In the genomic region with DNA sequence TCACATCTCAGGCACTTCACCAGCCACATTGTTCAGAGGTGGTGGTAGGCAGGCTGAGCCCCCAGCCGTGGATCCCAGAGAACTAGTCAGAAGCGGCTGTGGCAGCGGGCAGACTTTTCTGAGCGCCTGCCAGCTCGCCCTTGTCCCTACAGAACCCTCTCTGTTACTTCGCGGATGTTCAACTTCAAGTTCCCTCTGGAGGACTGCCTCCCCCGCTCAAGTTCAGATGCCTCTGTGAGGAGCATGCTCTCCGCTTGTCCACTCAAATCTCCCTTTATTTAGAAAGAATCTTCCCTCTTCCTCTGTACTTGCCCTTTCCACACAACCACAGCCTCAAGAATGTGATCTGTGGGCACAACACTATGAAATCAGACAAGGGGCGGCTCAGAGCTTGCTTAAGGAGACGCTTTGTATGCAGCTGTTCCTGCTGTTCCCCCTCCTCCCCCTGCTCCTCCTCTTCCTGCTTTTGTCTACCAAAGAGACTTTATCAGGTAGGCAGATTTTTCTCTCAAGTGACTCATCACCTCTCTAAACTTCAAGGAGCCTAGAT, we compare ENCODE assay signal across 8 mouse cellular contexts. TPM values are rescaled to one million over a fixed set of nuclear protein-coding genes. Genes with fewer than 3 reads are reported as not detected.
A peak's percentile ranks its signal among the peaks of the same experiment; 100 is the strongest.
DNase-seq lines count a peak whose midpoint lies in the region; ATAC-seq and TF ChIP-seq lines count a peak whose summit lies in the region.

No protein-coding gene starts in this region.

- peak overlapping the region; percentile 15; the same call in 1 of the 2 replicates for H3K4me2 ChIP-seq in forebrain, postnatal 0 days (ENCODE audit: low read depth)
- H3K4me2 ChIP-seq in hindbrain, embryonic 12.5 days (replicated peaks), result 0 out of 2 replicates have a peak overlapping the region, but pooled peaks have one; percentile 11
- H3K4me2 ChIP-seq in neural tube, embryonic 14.5 days (ENCODE audit: low read depth, low read length), result no peak overlapping the region; the same call in 1 of the 2 replicates

- no peaks in the 10 kb centered on the region for H3K36me3 ChIP-seq in forebrain, postnatal 0 days (ENCODE audit: insufficient read depth)
- H3K36me3 ChIP-seq in hindbrain, embryonic 12.5 days, result no peaks in the 10 kb centered on the region
- H3K36me3 ChIP-seq in liver, adult 2 months (ENCODE audit: control insufficient read depth, insufficient read depth, low read length), result no peaks in the 10 kb centered on the region
- H3K36me3 ChIP-seq in neural tube, embryonic 14.5 days (ENCODE audit: control insufficient read depth, insufficient read depth, low read length), result no peaks in the 10 kb centered on the region

- H3K9me3 ChIP-seq in forebrain, postnatal 0 days (ENCODE audit: low read length), result no peaks in the 10 kb centered on the region
- no peaks in the 10 kb centered on the region for H3K9me3 ChIP-seq in hindbrain, embryonic 12.5 days (replicated peaks)
- no peaks in the 10 kb centered on the region for H3K9me3 ChIP-seq in neural tube, embryonic 14.5 days (ENCODE audit: control insufficient read depth, low read length)

- H3K4me1 ChIP-seq in forebrain, postnatal 0 days (ENCODE audit: insufficient read depth), result no peaks in the 10 kb centered on the region
- peaks cover 7% of the 10 kb centered on the region; the same call in 1 of the 2 replicates for H3K4me1 ChIP-seq in hindbrain, embryonic 12.5 days
- H3K4me1 ChIP-seq in liver, adult 2 months (ENCODE audit: control insufficient read depth, insufficient read depth, low read length), result no peaks in the 10 kb centered on the region
- no peaks in the 10 kb centered on the region for H3K4me1 ChIP-seq in neural tube, embryonic 14.5 days (ENCODE audit: control insufficient read depth, insufficient read depth, low read length)

- no peak overlapping the region for H3K9ac ChIP-seq in forebrain, postnatal 0 days
- no peak overlapping the region for H3K9ac ChIP-seq in hindbrain, embryonic 12.5 days
- peak overlapping the region; percentile 37 for H3K9ac ChIP-seq in liver, adult 2 months (ENCODE audit: low read depth, low read length)
- H3K9ac ChIP-seq in neural tube, embryonic 14.5 days (replicated peaks; ENCODE audit: low read depth, low read length), result no peak overlapping the region

- no peaks in the 10 kb centered on the region for H3K79me2 ChIP-seq in liver, adult 2 months (ENCODE audit: control insufficient read depth, insufficient read depth, low read length)

- no peak for TF ChIP-seq CTCF in forebrain, postnatal 0 days (IDR thresholded peaks at IDR 0.05; ENCODE audit: low read depth)
- TF ChIP-seq CTCF in liver, adult 2 months (IDR thresholded peaks at IDR 0.05; ENCODE audit: low read depth, low read length), result no peak

- 0 out of 2 replicates have a peak overlapping the region, but pooled peaks have one; percentile 15 for H3K27ac ChIP-seq in forebrain, postnatal 0 days (ENCODE audit: low read depth, low read length)
- H3K27ac ChIP-seq in hindbrain, embryonic 12.5 days, result peak overlapping the region; percentile 57
- no peak overlapping the region for H3K27ac ChIP-seq in liver, adult 2 months (replicated peaks; ENCODE audit: insufficient read depth, low read depth, low read length)
- H3K27ac ChIP-seq in neural tube, embryonic 14.5 days (ENCODE audit: low read depth, low read length), result no peak overlapping the region

- no peak for TF ChIP-seq POLR2A in liver, adult 2 months (IDR thresholded peaks at IDR 0.05; ENCODE audit: extremely low read depth, insufficient read depth, low read length)

- WGBS in forebrain, postnatal 0 days, result 55% methylated on average over 11 of the region's 11 CpGs
- 65% methylated on average over 11 of the region's 11 CpGs for WGBS in hindbrain, embryonic 12.5 days
- 68% methylated on average over 11 of the region's 11 CpGs for WGBS in liver, adult 2 months
- WGBS in neural tube, embryonic 14.5 days, result 42% methylated on average over 11 of the region's 11 CpGs

- DNase-seq in urinary bladder, postnatal 36 days (ENCODE audit: low spot score in 2 of 2), result peak; percentile 31 to 33
- DNase-seq in urinary bladder, postnatal 4 days (ENCODE audit: low spot score in 2 of 2), result no peak
- peak; percentile 24 for DNase-seq in forebrain, postnatal 0 days
- no peak for DNase-seq in liver, adult 2 months (ENCODE audit: extremely low read depth, low read depth, low spot score)
- DNase-seq in retina, embryonic 14.5 days (ENCODE audit: low spot score), result no peak
- DNase-seq in T-cell, adult 2 months (ENCODE audit: low spot score), result no peak

- H3K27me3 ChIP-seq in forebrain, postnatal 0 days (ENCODE audit: insufficient read depth, low read length), result no peaks in the 10 kb centered on the region
- H3K27me3 ChIP-seq in hindbrain, embryonic 12.5 days, result no peaks in the 10 kb centered on the region
- no peaks in the 10 kb centered on the region for H3K27me3 ChIP-seq in liver, adult 2 months (ENCODE audit: control insufficient read depth, insufficient read depth, low read length)
- no peaks in the 10 kb centered on the region for H3K27me3 ChIP-seq in neural tube, embryonic 14.5 days (ENCODE audit: control insufficient read depth, insufficient read depth, low read length)

- peak; percentile 76 for ATAC-seq in forebrain, postnatal 0 days
- ATAC-seq in hindbrain, embryonic 12.5 days (ENCODE audit: low FRiP score), result peak; percentile 73; the same call in 1 of the 2 replicates
- ATAC-seq in neural tube, embryonic 14.5 days (ENCODE audit: low read depth), result peak; percentile 68

- H3K4me3 ChIP-seq in forebrain, postnatal 0 days (ENCODE audit: low read depth, low read length), result no peak overlapping the region
- no peak overlapping the region for H3K4me3 ChIP-seq in hindbrain, embryonic 12.5 days
- peak overlapping the region; percentile 15 for H3K4me3 ChIP-seq in liver, adult 2 months (ENCODE audit: insufficient read depth, low read depth, low read length)
- H3K4me3 ChIP-seq in neural tube, embryonic 14.5 days (ENCODE audit: low read depth, low read length), result no peak overlapping the region

RNA-seq across cellular contexts. Expression of a gene that starts 42.9 kb away (rescaled TPM):
- total RNA-seq in forebrain, postnatal 0 days (2014; rRNA removed), result 23.9 and 26.8 TPM in 2 replicates
- polyA plus RNA-seq in forebrain, postnatal 0 days (2015; fragmentation: Nextera tagmentation; extraction: Ambion mirVana), result 7.9 and 14.2 TPM in 2 replicates
- 52.0 and 56.0 TPM in 2 replicates for polyA plus RNA-seq in hindbrain, embryonic 12.5 days (2016; fragmentation: Nextera tagmentation; extraction: Ambion mirVana)
- 25.7 and 27.9 TPM in 2 replicates for total RNA-seq in liver, adult 2 months (2014; rRNA removed)
- polyA plus RNA-seq in liver, adult 2 months (2012; rRNA removed), result 5.4 and 5.9 TPM in 2 replicates
- polyA plus RNA-seq in neural tube, embryonic 14.5 days (2014; fragmentation: Nextera tagmentation; extraction: Ambion mirVana), result 16.0 and 28.3 TPM in 2 replicates

RNA-seq across cellular contexts. Expression of a gene that starts 52.0 kb away (rescaled TPM):
- 1.1 and 1.9 TPM in 2 replicates for total RNA-seq in forebrain, postnatal 0 days (2014; rRNA removed)
- 0.82 and 1.6 TPM in 2 replicates for polyA plus RNA-seq in forebrain, postnatal 0 days (2015; fragmentation: Nextera tagmentation; extraction: Ambion mirVana)
- 2.2 and 3.0 TPM in 2 replicates for polyA plus RNA-seq in hindbrain, embryonic 12.5 days (2016; fragmentation: Nextera tagmentation; extraction: Ambion mirVana)
- 0.94 and 1.5 TPM in 2 replicates for total RNA-seq in liver, adult 2 months (2014; rRNA removed)
- polyA plus RNA-seq in liver, adult 2 months (2012; rRNA removed), result 0.18 and 0.65 TPM in 2 replicates
- polyA plus RNA-seq in neural tube, embryonic 14.5 days (2014; fragmentation: Nextera tagmentation; extraction: Ambion mirVana), result 0.66 and 3.0 TPM in 2 replicates

Comparison
In these comparisons a context has a peak if more than half of its experiments do, and no peak if none do; other contexts are left out.
1. DNase-seq: peak in urinary bladder, postnatal 36 days (2 of 2) and forebrain, postnatal 0 days (single experiment); none in urinary bladder, postnatal 4 days (0 of 2), liver, adult 2 months (single experiment), retina, embryonic 14.5 days (single experiment) and T-cell, adult 2 months (single experiment).
2. H3K27ac ChIP-seq: peak in forebrain, postnatal 0 days (single experiment) and hindbrain, embryonic 12.5 days (single experiment); none in liver, adult 2 months (single experiment) and neural tube, embryonic 14.5 days (single experiment).
3. Peak in every context shown above with its lines, with median percentiles within 50 percentile points of each other: ATAC-seq.